26 mouse cellular contexts compared by ENCODE assay signal in the genomic region with DNA sequence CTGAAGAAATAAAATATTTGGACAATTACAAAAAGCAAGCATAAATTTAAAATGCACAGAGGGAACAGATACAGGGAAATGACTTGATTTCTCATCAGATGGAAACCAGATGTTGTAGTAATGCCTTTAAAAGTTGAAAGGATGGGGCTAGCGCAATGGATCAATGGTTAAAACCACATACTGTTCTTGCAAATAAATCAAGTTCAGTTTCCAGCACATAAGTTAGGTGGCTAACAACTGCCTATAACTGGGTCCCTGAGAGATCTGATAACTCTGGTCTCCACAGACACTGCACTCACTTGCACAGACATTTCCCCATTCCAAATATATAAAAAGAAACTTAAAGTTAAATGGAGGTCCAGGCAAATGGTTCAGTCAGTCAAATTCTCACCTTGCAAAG.
DNase-seq lines count a peak whose midpoint lies in the region; ATAC-seq and TF ChIP-seq lines count a peak whose summit lies in the region.
"Had no signal": no experiment of that assay in that cellular context is flagged by ENCODE, and none has a peak within 500 bp of the region (broad histone marks: within the 10 kb centered on the region; RNA-seq: fewer than 3 reads in every experiment).

No protein-coding gene starts in this region.

- no peaks in the 10 kb centered on the region for H3K9me3 ChIP-seq in limb, embryonic 13.5 days
- H3K9me3 ChIP-seq in limb, embryonic 10.5 days (replicated peaks), result no peaks in the 10 kb centered on the region
- no peaks in the 10 kb centered on the region for H3K9me3 ChIP-seq in limb, embryonic 14.5 days (ENCODE audit: control insufficient read depth, low read length)
- H3K9me3 ChIP-seq: embryonic facial prominence, embryonic 12.5 days; forebrain, embryonic 12.5 days; forebrain, embryonic 15.5 days; heart, embryonic 10.5 days; heart, embryonic 13.5 days; hindbrain, embryonic 15.5 days; intestine, embryonic 15.5 days had no signal

- no peak for TF ChIP-seq POLR2A in limb, embryonic 14.5 days (IDR thresholded peaks at IDR 0.05; ENCODE audit: borderline replicate concordance, extremely low read depth, insufficient read depth, insufficient read length)

- no peaks in the 10 kb centered on the region for H3K27me3 ChIP-seq in limb, embryonic 13.5 days
- no peaks in the 10 kb centered on the region for H3K27me3 ChIP-seq in limb, embryonic 10.5 days (ENCODE audit: low read depth, poor library complexity, severe bottlenecking)
- H3K27me3 ChIP-seq in limb, embryonic 14.5 days (ENCODE audit: control insufficient read depth, insufficient read depth, low read length), result no peaks in the 10 kb centered on the region
- H3K27me3 ChIP-seq: embryonic facial prominence, embryonic 12.5 days; forebrain, embryonic 12.5 days; forebrain, embryonic 15.5 days; heart, embryonic 13.5 days; hindbrain, embryonic 15.5 days; intestine, embryonic 15.5 days had no signal

- no peak overlapping the region for H3K27ac ChIP-seq in limb, embryonic 13.5 days
- H3K27ac ChIP-seq in limb, embryonic 10.5 days, result no peak overlapping the region
- no peak overlapping the region for H3K27ac ChIP-seq in limb, embryonic 14.5 days (replicated peaks; ENCODE audit: low read depth, low read length)
- H3K27ac ChIP-seq: embryonic facial prominence, embryonic 12.5 days; forebrain, embryonic 12.5 days; forebrain, embryonic 15.5 days; heart, adult 2 months; heart, embryonic 10.5 days; heart, embryonic 13.5 days; hindbrain, embryonic 15.5 days; intestine, embryonic 15.5 days had no signal

- no peaks in the 10 kb centered on the region for H3K36me3 ChIP-seq in limb, embryonic 13.5 days
- no peaks in the 10 kb centered on the region for H3K36me3 ChIP-seq in limb, embryonic 10.5 days
- no peaks in the 10 kb centered on the region for H3K36me3 ChIP-seq in limb, embryonic 14.5 days (ENCODE audit: control insufficient read depth, insufficient read depth, low read length)
- H3K36me3 ChIP-seq: embryonic facial prominence, embryonic 12.5 days; forebrain, embryonic 12.5 days; forebrain, embryonic 15.5 days; heart, embryonic 10.5 days; heart, embryonic 13.5 days; hindbrain, embryonic 15.5 days; intestine, embryonic 15.5 days had no signal

- H3K4me2 ChIP-seq in limb, embryonic 13.5 days (replicated peaks), result no peak overlapping the region
- H3K4me2 ChIP-seq in limb, embryonic 14.5 days (replicated peaks; ENCODE audit: low read depth, low read length, severe bottlenecking), result no peak overlapping the region
- H3K4me2 ChIP-seq: embryonic facial prominence, embryonic 12.5 days; forebrain, embryonic 12.5 days; forebrain, embryonic 15.5 days; heart, embryonic 13.5 days; hindbrain, embryonic 15.5 days; intestine, embryonic 15.5 days had no signal

- WGBS in limb, embryonic 13.5 days, result 30% methylated on average over 1 of the region's 1 CpGs
- WGBS in limb, embryonic 10.5 days, result 39% methylated on average over 1 of the region's 1 CpGs
- WGBS in limb, embryonic 14.5 days, result 22% methylated on average over 1 of the region's 1 CpGs

- ATAC-seq in limb, embryonic 13.5 days (ENCODE audit: low FRiP score, low read depth), result peak; percentile 54; the same call in 1 of the 2 replicates
- peak; percentile 63 for ATAC-seq in limb, embryonic 14.5 days (ENCODE audit: low FRiP score, low read depth)
- ATAC-seq: forebrain, embryonic 15.5 days; intestine, embryonic 15.5 days; Patski had no signal

- H3K4me3 ChIP-seq in limb, embryonic 13.5 days, result no peak overlapping the region
- H3K4me3 ChIP-seq in limb, embryonic 10.5 days, result no peak overlapping the region
- no peak overlapping the region for H3K4me3 ChIP-seq in limb, embryonic 14.5 days (replicated peaks; ENCODE audit: low read length)
- H3K4me3 ChIP-seq: embryonic facial prominence, embryonic 12.5 days; erythroblast, embryonic 14.5 days; forebrain, embryonic 12.5 days; forebrain, embryonic 15.5 days; heart, adult 2 months; heart, embryonic 10.5 days; heart, embryonic 13.5 days; hindbrain, embryonic 15.5 days; intestine, embryonic 15.5 days had no signal

- H3K9ac ChIP-seq in limb, embryonic 13.5 days, result no peak overlapping the region
- H3K9ac ChIP-seq in limb, embryonic 14.5 days (ENCODE audit: low read depth, low read length, severe bottlenecking), result no peak overlapping the region
- H3K9ac ChIP-seq: embryonic facial prominence, embryonic 12.5 days; forebrain, embryonic 12.5 days; forebrain, embryonic 15.5 days; heart, embryonic 13.5 days; hindbrain, embryonic 15.5 days; intestine, embryonic 15.5 days had no signal

- peak; percentile 11 for DNase-seq in embryo, embryonic 10 days (ENCODE audit: low spot score)
- DNase-seq in embryo, embryonic 11 days, result no peak
- DNase-seq in limb, embryonic 10.5 days (ENCODE audit: low spot score), result no peak
- peak; percentile 45 for DNase-seq in limb, embryonic 14.5 days (ENCODE audit: low spot score)
- no peak for DNase-seq in urinary bladder, postnatal 10 days (ENCODE audit: low spot score)
- no peak for DNase-seq in spleen, postnatal 36 days (ENCODE audit: low spot score in 2 of 2)
- DNase-seq: adrenal gland, postnatal 10 days; cerebellum, adult 11 months; cerebellum, adult 2 months; cerebellum, adult 9-11 months; cerebellum, postnatal 25 days; gastrocnemius, postnatal 10 days; gastrocnemius, postnatal 36 days; heart, adult 2 months; heart, postnatal 14 days; heart, postnatal 4 days had no signal

- H3K4me1 ChIP-seq in limb, embryonic 13.5 days, result no peaks in the 10 kb centered on the region
- H3K4me1 ChIP-seq in limb, embryonic 10.5 days, result 0 out of 2 replicates have a peak, but pooled peaks cover 5% of the 10 kb centered on the region
- no peaks in the 10 kb centered on the region for H3K4me1 ChIP-seq in limb, embryonic 14.5 days (ENCODE audit: control insufficient read depth, insufficient read depth, low read length)
- H3K4me1 ChIP-seq: forebrain, embryonic 12.5 days; forebrain, embryonic 15.5 days; heart, embryonic 10.5 days; heart, embryonic 13.5 days; hindbrain, embryonic 15.5 days; intestine, embryonic 15.5 days had no signal

Comparison
In these comparisons a context has a peak if more than half of its experiments do, and no peak if none do; other contexts are left out.
1. DNase-seq: peak in embryo, embryonic 10 days (single experiment) and limb, embryonic 14.5 days (single experiment); none in embryo, embryonic 11 days (single experiment), limb, embryonic 10.5 days (single experiment), urinary bladder, postnatal 10 days (single experiment) and spleen, postnatal 36 days (0 of 2).